Mouse (Mus musculus) stomach, embryonic 16.5 days (tissue): ENCODE results near the gene Epb41l1. TPM values are rescaled to one million over a fixed set of nuclear protein-coding genes. Genes with fewer than 3 reads are reported as not detected.

ENCODE experiments used
- ATAC-seq: fragments of 200-750 bp; cut with Nextera tagmentation; 2 replicates; pipeline ENCODE4 v1.8.0; 2017; ENCODE audit warnings: moderate number of reproducible peaks, moderate TSS enrichment; ENCODE audit not compliant: insufficient read depth, low FRiP score
- H3K27ac ChIP-seq: fragments of 300-500 bp; sonication (generic); 2 replicates; pipeline ENCODE4 v1.5.1; 2014; ENCODE audit warnings: low read length
- H3K27me3 ChIP-seq: fragments of 300-500 bp; sonication (generic); 2 replicates; pipeline ENCODE4 v1.6.1; 2014; ENCODE audit warnings: low read length, control low read depth, mixed read lengths; ENCODE audit not compliant: control insufficient read depth, insufficient read depth
- H3K36me3 ChIP-seq: fragments of 300-500 bp; sonication (generic); 2 replicates; pipeline ENCODE4 v1.6.1; 2014; ENCODE audit warnings: low read length; ENCODE audit not compliant: control insufficient read depth, insufficient read depth
- H3K4me1 ChIP-seq: fragments of 300-500 bp; sonication (generic); 2 replicates; pipeline ENCODE4 v1.6.1; 2014; ENCODE audit warnings: low read length, control low read depth, mixed read lengths; ENCODE audit not compliant: control insufficient read depth, insufficient read depth
- H3K4me2 ChIP-seq: fragments of 300-500 bp; sonication (generic); 2 replicates; pipeline ENCODE4 v1.6.1; 2014; ENCODE audit warnings: low read depth, low read length, mixed read lengths
- H3K4me3 ChIP-seq: fragments of 300-500 bp; sonication (generic); replicated peaks from 2 replicates; pipeline ENCODE4 v1.5.1; 2014; ENCODE audit warnings: mild to moderate bottlenecking, low read length
- H3K9ac ChIP-seq: fragments of 300-500 bp; sonication (generic); 2 replicates; pipeline ENCODE4 v1.6.1; 2014; ENCODE audit warnings: low read length
- H3K9me3 ChIP-seq: fragments of 300-500 bp; sonication (generic); replicated peaks from 2 replicates; pipeline ENCODE4 v1.6.1; 2016; ENCODE audit warnings: low read length, control low read depth; ENCODE audit not compliant: control insufficient read depth
- WGBS: fragments of 180-500 bp; shearing (Covaris S2); extraction: QIAGEN DNeasy Blood & Tissue Kit; methylation state at CpG from one replicate; pipeline ENCODE4 v1.1.7; 2014; 5-methylcytosine and 5-hydroxymethylcytosine counted together
- polyA plus RNA-seq: library from polyadenylated mRNA; unstranded; fragments of >200 nt; fragmentation: Nextera tagmentation; extraction: Ambion mirVana; gene quantifications from 2 replicates; pipeline ENCODE4 v1.2.1, GENCODE M21; 2015

The Epb41l1 gene
- polyA plus RNA-seq, 1 experiment from 2014 or later: 3.1 TPM

GRCm38 (mm10) chr2:156431409-156431808, 10.7 kb downstream of the Epb41l1 start:
- Histone ChIP-seq H3K4me2 (no peak overlapping the region), H3K9ac (no peak overlapping the region), H3K27me3 (no peaks in the 10 kb centered on the region), H3K4me3 (no peak overlapping the region), H3K27ac (no peak overlapping the region), H3K36me3 (no peaks in the 10 kb centered on the region), H3K9me3 (no peaks in the 10 kb centered on the region), H3K4me1 (peaks cover 12% of the 10 kb centered on the region; the same call in 1 of the 2 replicates)
- ATAC-seq: no peak
- WGBS: 61% methylated on average over 6 of the region's 6 CpGs

- Histone ChIP-seq H3K9ac (no peak overlapping the region), H3K4me2 (no peak overlapping the region), H3K9me3 (no peaks in the 10 kb centered on the region), H3K4me1 (peaks cover 12% of the 10 kb centered on the region; the same call in 1 of the 2 replicates), H3K36me3 (no peaks in the 10 kb centered on the region), H3K4me3 (no peak overlapping the region), H3K27ac (peak overlapping the region; percentile 80; the same call in 1 of the 2 replicates), H3K27me3 (no peaks in the 10 kb centered on the region)
- WGBS: 81% methylated on average over 3 of the region's 3 CpGs
- no peak for ATAC-seq
Measured at GRCm38 (mm10) chr2:156432086-156432485, 11.4 kb downstream of the Epb41l1 start.

- no peak overlapping the region for H3K4me3 ChIP-seq
- peak overlapping the region; percentile 80 for H3K27ac ChIP-seq
- no peaks in the 10 kb centered on the region for H3K36me3 ChIP-seq
- H3K4me1 ChIP-seq: peaks cover 12% of the 10 kb centered on the region; the same call in 1 of the 2 replicates
- peak; percentile 65 for ATAC-seq
- no peaks in the 10 kb centered on the region for H3K27me3 ChIP-seq
- no peak overlapping the region for H3K4me2 ChIP-seq
- whole genome bisulfite sequencing: 41% methylated on average over 9 of the region's 9 CpGs
- peak overlapping the region; percentile 40; the same call in 1 of the 2 replicates for H3K9ac ChIP-seq
- no peaks in the 10 kb centered on the region for H3K9me3 ChIP-seq
Measured at GRCm38 (mm10) chr2:156432874-156433868, 12.5 kb downstream of the Epb41l1 start.

GRCm38 (mm10) chr2:156437637-156438036, 16.9 kb downstream of the Epb41l1 start:
- WGBS: 88% methylated on average over 11 of the region's 11 CpGs
- H3K4me2 ChIP-seq: no peak overlapping the region
- ATAC-seq: no peak
- H3K9me3 ChIP-seq: no peaks in the 10 kb centered on the region
- H3K27ac ChIP-seq: no peak overlapping the region
- no peak overlapping the region for H3K9ac ChIP-seq
- H3K36me3 ChIP-seq: no peaks in the 10 kb centered on the region
- peaks cover 8% of the 10 kb centered on the region; the same call in 1 of the 2 replicates for H3K4me1 ChIP-seq
- no peak overlapping the region for H3K4me3 ChIP-seq
- H3K27me3 ChIP-seq: no peaks in the 10 kb centered on the region

GRCm38 (mm10) chr2:156439666-156440462, 19.2 kb downstream of the Epb41l1 start:
- 0 out of 2 replicates have a peak overlapping the region, but pooled peaks have one; percentile 2 for H3K4me2 ChIP-seq
- no peaks in the 10 kb centered on the region for H3K36me3 ChIP-seq
- ATAC-seq: peak; percentile 42
- H3K4me3 ChIP-seq: no peak overlapping the region
- peaks cover 5% of the 10 kb centered on the region; the same call in 1 of the 2 replicates for H3K4me1 ChIP-seq
- 23% methylated on average over 11 of the region's 11 CpGs for WGBS
- peak overlapping the region; percentile 40; the same call in 1 of the 2 replicates for H3K9ac ChIP-seq
- no peaks in the 10 kb centered on the region for H3K9me3 ChIP-seq
- H3K27me3 ChIP-seq: no peaks in the 10 kb centered on the region
- no peak overlapping the region for H3K27ac ChIP-seq

GRCm38 (mm10) chr2:156441909-156442308, 21.2 kb downstream of the Epb41l1 start:
- ATAC-seq: no peak
- Histone ChIP-seq H3K4me3 (no peak overlapping the region), H3K27me3 (no peaks in the 10 kb centered on the region), H3K9ac (no peak overlapping the region), H3K36me3 (no peaks in the 10 kb centered on the region), H3K4me1 (peaks cover 5% of the 10 kb centered on the region; the same call in 1 of the 2 replicates), H3K9me3 (no peaks in the 10 kb centered on the region), H3K4me2 (no peak overlapping the region), H3K27ac (no peak overlapping the region)
- WGBS: 35% methylated on average over 6 of the region's 6 CpGs

- no peak overlapping the region for H3K9ac ChIP-seq
- H3K36me3 ChIP-seq: no peaks in the 10 kb centered on the region
- no peaks in the 10 kb centered on the region for H3K27me3 ChIP-seq
- 55% methylated on average over 1 of the region's 1 CpGs for WGBS
- no peaks in the 10 kb centered on the region for H3K9me3 ChIP-seq
- ATAC-seq: no peak
- H3K4me3 ChIP-seq: no peak overlapping the region
- H3K4me1 ChIP-seq: peaks cover 11% of the 10 kb centered on the region; the same call in 1 of the 2 replicates
- no peak overlapping the region for H3K27ac ChIP-seq
- no peak overlapping the region for H3K4me2 ChIP-seq
Measured at GRCm38 (mm10) chr2:156443323-156443722, 22.6 kb downstream of the Epb41l1 start.

- peak overlapping the region; percentile 22; the same call in 1 of the 2 replicates for H3K4me2 ChIP-seq
Measured at GRCm38 (mm10) chr2:156446489-156447035, 25.9 kb downstream of the Epb41l1 start.

More at GRCm38 (mm10) chr2:156446489-156447035, 25.9 kb downstream of the Epb41l1 start:
- H3K9me3 ChIP-seq: no peaks in the 10 kb centered on the region
- H3K27me3 ChIP-seq: no peaks in the 10 kb centered on the region
- peaks cover 8% of the 10 kb centered on the region; the same call in 1 of the 2 replicates for H3K4me1 ChIP-seq
- no peaks in the 10 kb centered on the region for H3K36me3 ChIP-seq
- peak overlapping the region; percentile 88 for H3K27ac ChIP-seq
- no peak overlapping the region for H3K4me3 ChIP-seq
- peak; percentile 41; the same call in 1 of the 2 replicates for ATAC-seq
- H3K9ac ChIP-seq: no peak overlapping the region
- WGBS: 54% methylated on average over 9 of the region's 9 CpGs
